Mouse (Mus musculus) urinary bladder, postnatal 14 days (tissue): ENCODE data around the gene Eif3l.

Experiments used
- DNase-seq: peaks from one replicate; pipeline ENCODE4 v3.0.0; 2021; ENCODE audit warnings: low spot score

Eif3l gene

DNA sequence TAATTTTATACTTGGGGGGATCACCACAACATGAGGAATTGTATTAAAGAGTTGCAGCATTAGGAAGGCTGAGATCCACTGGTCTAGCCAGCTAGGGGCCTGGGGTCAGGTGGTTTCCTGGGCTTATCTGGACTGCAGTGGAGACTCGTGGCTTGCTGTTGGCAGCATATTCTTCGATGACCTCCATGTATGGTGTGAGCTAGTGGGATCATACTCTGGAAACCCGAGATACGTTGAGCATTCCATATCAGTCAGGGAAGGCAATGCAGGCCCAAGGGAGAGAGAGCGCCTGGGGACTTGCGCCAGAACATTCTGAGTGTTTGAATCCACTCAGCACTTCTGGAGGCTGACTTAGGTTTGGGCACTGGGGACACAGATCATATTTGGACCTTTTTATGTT, 48.8 kb downstream of the Eif3l start:
- no peak for DNase-seq

DNA sequence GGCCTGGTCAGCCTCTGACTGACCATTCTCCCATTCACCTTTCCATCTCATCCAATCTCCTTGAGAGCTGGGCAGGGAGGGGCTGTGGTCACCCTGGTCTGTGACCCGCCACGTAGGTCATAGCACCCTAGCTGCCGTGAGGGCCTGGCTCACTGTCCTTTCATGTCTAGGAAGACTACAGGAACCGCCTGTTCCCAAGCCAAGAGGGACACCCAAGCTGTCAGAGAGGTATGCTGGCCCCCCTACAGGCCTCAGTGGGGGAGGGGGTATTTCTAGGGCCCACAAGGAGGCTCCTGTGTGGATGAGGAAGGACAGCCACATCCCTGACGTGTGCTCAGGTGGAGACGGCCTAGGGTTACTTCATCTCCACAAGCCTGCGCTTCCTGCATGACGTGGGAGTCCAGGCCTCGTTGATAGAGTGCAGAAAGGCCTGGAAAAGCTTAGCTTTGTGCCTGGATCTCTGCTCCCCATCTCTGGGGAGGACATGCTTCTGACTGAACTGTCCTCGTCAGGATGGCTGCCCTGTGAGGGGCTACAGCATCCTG, 49.4 kb downstream of the Eif3l start:
- DNase-seq, result no peak

GRCm38 (mm10) chr15:79126217-79126932, 51.4 kb downstream of the Eif3l start:
- peak; percentile 68 for DNase-seq

DNA sequence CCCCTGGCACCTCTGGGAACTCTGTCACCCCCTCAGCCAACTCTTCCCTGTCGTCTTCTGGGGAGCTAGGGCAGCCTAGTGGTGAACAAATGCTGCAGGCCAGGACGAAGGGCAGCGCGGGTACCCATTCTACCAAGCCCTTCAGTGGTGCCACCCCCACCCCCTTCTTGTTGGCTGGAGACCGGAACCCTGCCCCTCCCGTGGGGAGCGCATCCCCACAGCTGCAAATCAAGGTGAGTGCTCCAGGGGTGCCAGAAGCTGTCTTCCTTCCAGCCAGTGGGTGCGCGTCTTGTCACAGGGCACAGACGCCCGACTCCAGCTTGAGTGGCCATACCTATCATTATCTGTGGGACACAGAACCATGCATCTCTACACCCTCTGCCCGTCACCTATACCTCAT, 52.1 kb downstream of the Eif3l start:
- DNase-seq, result no peak

- DNase-seq, result no peak
Measured at GRCm38 (mm10) chr15:79128208-79128607, 53.2 kb downstream of the Eif3l start.

DNA sequence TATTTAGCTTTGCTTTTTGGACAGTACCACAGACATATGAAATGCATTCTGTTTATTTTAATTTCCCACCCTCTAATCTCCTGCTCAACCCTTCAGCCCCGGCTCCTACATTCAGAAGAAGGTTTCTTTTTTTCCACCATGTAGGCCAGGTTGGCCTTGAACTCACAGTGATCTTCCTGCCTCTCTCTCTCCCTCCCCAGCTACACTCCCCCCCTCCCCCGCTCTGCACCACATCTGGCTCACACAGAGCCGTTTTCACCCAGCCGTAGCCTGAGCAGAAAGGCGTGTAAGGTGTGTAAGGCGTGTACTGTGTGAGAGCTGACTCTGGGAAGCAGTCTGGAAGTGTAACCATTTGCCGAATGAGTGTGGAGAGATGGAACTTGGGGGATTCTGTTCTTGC, 54.3 kb downstream of the Eif3l start:
- no peak for DNase-seq

DNA sequence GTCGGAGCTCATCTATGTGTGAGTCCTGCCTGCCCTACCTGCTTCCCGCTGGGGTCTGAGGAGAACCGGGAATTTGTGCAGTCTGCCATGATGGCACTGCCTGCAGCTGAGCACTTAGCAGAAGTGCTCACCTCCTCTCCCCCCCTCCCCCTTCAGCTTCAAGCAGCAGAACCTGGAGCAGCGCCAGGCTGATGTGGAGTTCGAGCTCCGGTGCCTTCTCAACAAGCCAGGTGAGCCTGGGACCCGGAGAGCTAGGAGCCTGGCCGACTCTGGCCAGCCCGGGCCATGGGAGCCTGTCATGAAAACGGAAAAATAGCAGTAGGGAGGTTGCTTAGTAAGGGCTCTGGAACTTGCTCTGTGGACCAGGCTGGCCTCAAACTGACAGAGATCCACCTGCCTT, 55.8 kb downstream of the Eif3l start:
- peak; percentile 53 for DNase-seq

DNA sequence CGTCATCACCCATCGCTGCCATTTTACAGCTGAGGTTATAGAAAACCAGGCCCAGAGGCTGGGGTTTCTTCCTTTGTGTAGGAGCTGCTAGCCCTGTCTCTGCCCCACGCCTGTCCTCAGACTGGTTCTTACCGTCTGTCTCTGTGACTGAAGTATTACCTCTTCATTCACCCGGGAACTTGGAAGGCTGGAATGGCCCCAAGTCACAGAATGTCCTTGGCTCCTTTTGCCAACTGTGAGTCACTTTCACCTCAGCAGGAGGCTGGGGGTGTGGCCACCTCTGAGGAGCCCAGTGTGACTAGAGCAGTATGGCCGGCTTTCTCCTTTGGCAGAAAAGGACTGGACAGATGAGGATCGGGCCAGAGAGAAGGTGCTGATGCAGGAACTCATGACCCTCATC, 56.5 kb downstream of the Eif3l start:
- DNase-seq, result peak; percentile 90

DNA sequence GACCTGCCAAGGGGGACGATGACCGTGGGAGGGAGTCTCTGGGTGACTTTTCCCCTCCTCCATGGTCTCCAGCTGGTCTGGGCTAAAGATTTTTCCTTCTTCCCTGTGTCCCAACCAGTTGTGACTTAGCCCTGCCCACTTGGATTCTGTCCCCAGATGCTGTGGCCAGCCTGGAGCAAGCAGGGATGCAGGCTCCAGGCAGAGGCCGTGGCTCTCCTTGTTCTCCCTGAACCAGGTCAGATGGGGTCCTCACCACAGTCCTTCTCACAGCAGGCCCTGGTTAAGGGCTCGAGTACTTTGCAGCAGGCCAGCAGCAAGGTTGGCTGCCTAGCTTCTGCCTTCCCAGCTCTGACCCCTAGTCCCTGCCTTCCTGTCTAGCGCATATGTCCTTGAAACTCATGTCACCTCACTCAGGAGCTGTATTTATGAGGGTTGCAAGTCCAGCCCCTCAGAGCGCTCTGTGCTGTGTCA, 58.2 kb downstream of the Eif3l start:
- DNase-seq, result no peak

GRCm38 (mm10) chr15:79134496-79135270, 59.7 kb downstream of the Eif3l start:
- no peak for DNase-seq

GRCm38 (mm10) chr15:79135332-79135731, 60.4 kb downstream of the Eif3l start:
- no peak for DNase-seq

GRCm38 (mm10) chr15:79135783-79136575, 61.0 kb downstream of the Eif3l start:
- no peak for DNase-seq

- no peak for DNase-seq
Measured at GRCm38 (mm10) chr15:79139640-79140039, 64.7 kb downstream of the Eif3l start.

GRCm38 (mm10) chr15:79140866-79141565, 66.0 kb downstream of the Eif3l start, which contains the start of the genes Polr2f and 1700088E04Rik:
Gene Polr2f (plus strand): TSS chr15:79141009.
Gene 1700088E04Rik (minus strand): TSS chr15:79141253.
- DNase-seq, result peak; percentile 94

DNA sequence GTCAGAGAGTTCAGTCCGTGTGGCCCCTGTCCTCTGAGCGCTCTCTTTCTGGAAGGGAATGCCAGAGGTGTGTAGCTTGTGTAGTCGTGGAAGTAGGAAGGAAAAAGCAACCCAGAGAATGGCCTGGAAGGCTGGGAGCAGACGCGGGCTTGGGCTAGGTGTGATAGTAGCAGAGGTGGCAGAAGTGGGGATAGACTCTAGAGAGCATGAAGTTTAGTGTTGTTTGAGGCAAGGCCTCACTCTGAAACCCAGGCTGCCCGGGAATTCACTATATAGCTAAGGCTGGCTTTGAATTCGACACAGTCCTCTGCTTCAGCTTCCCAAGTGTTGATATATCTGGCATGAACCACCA, 66.6 kb downstream of the Eif3l start:
- DNase-seq, result no peak

GRCm38 (mm10) chr15:79143316-79143715, 68.3 kb downstream of the Eif3l start:
- no peak for DNase-seq
